Mouse (Mus musculus): ENCODE results near the gene Carns1.

DNA sequence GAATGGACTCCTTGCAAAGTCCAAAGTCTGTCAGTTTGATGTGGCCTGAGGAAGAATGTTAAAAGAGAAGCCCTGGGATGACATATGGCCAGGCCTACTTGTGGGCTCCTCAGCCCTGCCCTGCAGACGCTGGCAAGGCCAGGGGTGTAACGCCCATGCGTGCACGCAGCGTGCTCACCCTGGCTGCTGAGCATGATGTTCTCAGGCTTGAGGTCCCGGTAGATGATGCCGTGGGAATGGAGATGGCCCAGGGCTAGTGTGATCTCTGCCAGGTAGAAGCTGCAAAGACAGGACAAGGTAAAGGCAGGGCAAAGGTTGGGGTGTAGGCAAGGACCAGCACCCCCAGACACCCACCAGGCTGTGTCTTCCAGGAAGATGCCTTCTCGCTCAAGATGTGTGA is 16.2 kb downstream of the Carns1 start:
- TF ChIP-seq CTCF (IDR thresholded peaks at IDR 0.05; ENCODE audit: control insufficient read depth, insufficient read depth, insufficient replicate concordance, low read depth, low read length) (no peak), POLR2A (IDR thresholded peaks at IDR 0.05; ENCODE audit: control insufficient read depth, low read depth, low read length) (no peak)

All from testis, adult 2 months (tissue).